Mouse (Mus musculus) CH12.LX (cell line): ENCODE results near the gene Spib. TPM values are rescaled to one million over a fixed set of nuclear protein-coding genes. Genes with fewer than 3 reads are reported as not detected.

Experiments
- DNase-seq: peaks from one replicate; pipeline ENCODE4 v3.0.0-alpha.2; 2013; ENCODE audit errors: extremely low read depth
- H3K27ac ChIP-seq: 2 replicates; pipeline ENCODE4 v1.5.1; 2012; ENCODE audit warnings: low read depth, mild to moderate bottlenecking, control low read depth, moderate library complexity; ENCODE audit not compliant: insufficient read depth
- H3K27me3 ChIP-seq: replicated peaks from 2 replicates; pipeline ENCODE3; 2012; ENCODE audit warnings: inconsistent platforms
- H3K36me3 ChIP-seq, 2 experiments: replicated peaks in 1 of 2; 2 replicates each; pipeline versions ENCODE3 to v1.6.1; 2012; ENCODE audit warnings: inconsistent platforms in 1 of 2, low read length in 1 of 2, mild to moderate bottlenecking in 1 of 2, mixed read lengths in 1 of 2, moderate library complexity in 1 of 2; ENCODE audit not compliant: control insufficient read depth in 1 of 2, insufficient read depth in 1 of 2
- H3K4me1 ChIP-seq, 2 experiments: 2 replicates each; pipeline ENCODE4 v1.6.1; 2012; ENCODE audit warnings: inconsistent platforms in 1 of 2, moderate library complexity in 1 of 2; ENCODE audit not compliant: insufficient read depth in 2 of 2, control insufficient read depth in 1 of 2
- H3K4me2 ChIP-seq: 2 replicates; pipeline ENCODE4 v1.6.1; 2012; ENCODE audit warnings: low read depth, mild to moderate bottlenecking, control low read depth; ENCODE audit not compliant: poor library complexity, insufficient read depth, severe bottlenecking
- H3K4me3 ChIP-seq, 3 experiments: fragments of 150-350 bp in 1 of 3; sonication (generic) in 1 of 3; replicated peaks in 1 of 3; 2 replicates each; pipeline versions ENCODE3 to v1.5.1; 2011 to 2012; ENCODE audit warnings: low read depth in 2 of 3, low read length in 2 of 3, mild to moderate bottlenecking in 2 of 3, moderate library complexity in 2 of 3, control low read depth in 1 of 3, improper control_type of control experiment in 1 of 3, inconsistent platforms in 1 of 3, mixed read lengths in 1 of 3; ENCODE audit not compliant: poor library complexity in 1 of 3
- H3K79me2 ChIP-seq: replicated peaks from 2 replicates; pipeline ENCODE4 v1.6.1; 2012; ENCODE audit warnings: mild to moderate bottlenecking, moderate library complexity; ENCODE audit not compliant: control insufficient read depth, poor library complexity, insufficient read depth, severe bottlenecking; ENCODE audit errors: extremely low read depth
- H3K9ac ChIP-seq: 2 replicates; pipeline ENCODE4 v1.6.1; 2012; ENCODE audit warnings: low read depth, mild to moderate bottlenecking, control low read depth, moderate library complexity; ENCODE audit not compliant: insufficient read depth
- H3K9me3 ChIP-seq: replicated peaks from 2 replicates; pipeline ENCODE3; 2012; ENCODE audit warnings: low read length, inconsistent platforms, mixed read lengths
- BHLHE40 ChIP-seq: IDR thresholded peaks from 2 replicates; pipeline ENCODE4 v1.6.1; 2011; ENCODE audit warnings: mild to moderate bottlenecking, low read depth, low read length, improper control_type of control experiment
- CTCF ChIP-seq, 2 experiments: IDR thresholded peaks in 1 of 2; conservative IDR thresholded peaks in 1 of 2; 2 replicates each; pipeline ENCODE4 v1.5.1; 2011 to 2012; ENCODE audit warnings: low read depth in 2 of 2, low read length in 2 of 2, improper control_type of control experiment in 1 of 2, inconsistent platforms in 1 of 2, mild to moderate bottlenecking in 1 of 2, moderate library complexity in 1 of 2
- E2F4 ChIP-seq: IDR thresholded peaks from 2 replicates; pipeline ENCODE4 v1.6.1; 2011; ENCODE audit warnings: low read depth, low read length, improper control_type of control experiment; ENCODE audit not compliant: insufficient replicate concordance
- EP300 ChIP-seq: IDR thresholded peaks from 2 replicates; pipeline ENCODE4 v1.6.1; 2011; ENCODE audit warnings: low read length, improper control_type of control experiment
- ETS1 ChIP-seq: conservative IDR thresholded peaks from 2 replicates; pipeline ENCODE4 v1.6.1; 2012; ENCODE audit warnings: low read depth, mild to moderate bottlenecking, inconsistent platforms, low read length, improper control_type of control experiment, moderate library complexity
- GABPA ChIP-seq: IDR thresholded peaks from 2 replicates; pipeline ENCODE4 v1.6.1; 2012; ENCODE audit warnings: low read depth, low read length, improper control_type of control experiment, inconsistent platforms; ENCODE audit not compliant: insufficient replicate concordance
- HCFC1 ChIP-seq: IDR thresholded peaks from 2 replicates; pipeline ENCODE4 v1.6.1; 2012; ENCODE audit warnings: low read depth, mild to moderate bottlenecking, inconsistent platforms, low read length, improper control_type of control experiment
- JUN ChIP-seq: IDR thresholded peaks from 2 replicates; pipeline ENCODE4 v1.6.1; 2011; ENCODE audit warnings: low read depth, mild to moderate bottlenecking, low read length, improper control_type of control experiment, moderate library complexity; ENCODE audit not compliant: insufficient read depth
- JUND ChIP-seq: conservative IDR thresholded peaks from 2 replicates; pipeline ENCODE4 v1.6.1; 2011; ENCODE audit warnings: low read depth, low read length, improper control_type of control experiment
- KAT2A ChIP-seq: IDR thresholded peaks from 2 replicates; pipeline ENCODE4 v1.6.1; 2012; ENCODE audit warnings: low read length, improper control_type of control experiment, inconsistent platforms; ENCODE audit not compliant: insufficient replicate concordance
- MAFK ChIP-seq: IDR thresholded peaks from 2 replicates; pipeline ENCODE4 v1.6.1; 2011; ENCODE audit warnings: low read length, improper control_type of control experiment; ENCODE audit not compliant: insufficient replicate concordance
- MEF2A ChIP-seq: IDR thresholded peaks from 2 replicates; pipeline ENCODE4 v1.6.1; 2014; ENCODE audit warnings: low read depth, mild to moderate bottlenecking, inconsistent platforms, low read length, improper control_type of control experiment, borderline replicate concordance
- MXI1 ChIP-seq: IDR thresholded peaks from 2 replicates; pipeline ENCODE4 v1.6.1; 2011; ENCODE audit warnings: mild to moderate bottlenecking, low read depth, low read length, improper control_type of control experiment
- MYC ChIP-seq: IDR thresholded peaks from 2 replicates; pipeline ENCODE4 v1.6.1; 2011; ENCODE audit warnings: low read depth, mild to moderate bottlenecking, improper control_type of control experiment, low read length
- PAX5 ChIP-seq: IDR thresholded peaks from 2 replicates; pipeline ENCODE4 v1.6.1; 2012; ENCODE audit warnings: low read length, inconsistent platforms, mixed read lengths
- POLR2A ChIP-seq: IDR thresholded peaks from 2 replicates; pipeline ENCODE4 v1.6.1; 2011; ENCODE audit warnings: low read depth, mild to moderate bottlenecking, improper control_type of control experiment, low read length
- RAD21 ChIP-seq: IDR thresholded peaks from 2 replicates; pipeline ENCODE4 v1.6.1; 2011; ENCODE audit warnings: low read depth, mild to moderate bottlenecking, low read length, improper control_type of control experiment, moderate library complexity
- RCOR1 ChIP-seq: conservative IDR thresholded peaks from 2 replicates; pipeline ENCODE4 v1.6.1; 2012; ENCODE audit warnings: low read depth, mild to moderate bottlenecking, inconsistent platforms, low read length, improper control_type of control experiment
- TCF12 ChIP-seq: IDR thresholded peaks from 2 replicates; pipeline ENCODE4 v1.6.1; 2014; ENCODE audit warnings: low read depth, mild to moderate bottlenecking, inconsistent platforms, low read length, improper control_type of control experiment
- UBTF ChIP-seq: IDR thresholded peaks from 2 replicates; pipeline ENCODE4 v1.6.1; 2012; ENCODE audit warnings: low read depth, mild to moderate bottlenecking, inconsistent platforms, low read length, improper control_type of control experiment, moderate library complexity
- USF2 ChIP-seq: conservative IDR thresholded peaks from 2 replicates; pipeline ENCODE4 v1.6.1; 2011; ENCODE audit warnings: low read depth, low read length, improper control_type of control experiment
- ZC3H11A ChIP-seq: IDR thresholded peaks from 2 replicates; pipeline ENCODE4 v1.6.1; 2012; ENCODE audit warnings: low read depth, mild to moderate bottlenecking, inconsistent platforms, low read length, improper control_type of control experiment
- ZKSCAN1 ChIP-seq: IDR thresholded peaks from 2 replicates; pipeline ENCODE4 v1.6.1; 2012; ENCODE audit warnings: low read depth, inconsistent platforms, low read length, improper control_type of control experiment, borderline replicate concordance
- ZMIZ1 ChIP-seq: IDR thresholded peaks from 2 replicates; pipeline ENCODE4 v1.6.1; 2012; ENCODE audit warnings: low read depth, mild to moderate bottlenecking, inconsistent platforms, low read length, improper control_type of control experiment
- dilution Hi-C: fragments of 300-500 bp; cut with MboI; formaldehyde crosslinking; loops from 2 replicates; pipeline ENCODE4 v1.14.3; 2020; ENCODE audit warnings: low sequenced_read_pairs; ENCODE audit not compliant: extremely low pct_unique_long_range_greater_than_20kb, extremely low pct_ligation_motif_present
- in situ Hi-C: fragments of 300-500 bp; cut with MboI; formaldehyde crosslinking; loops from 3 replicates; pipeline ENCODE4 v1.14.3; 2019; ENCODE audit warnings: low sequenced_read_pairs, low pct_ligation_motif_present, low pct_unique_long_range_greater_than_20kb, mixed read lengths
- polyA plus RNA-seq: library from polyadenylated mRNA; unstranded; fragments of >175 nt; gene quantifications from 2 replicates; pipeline ENCODE4 v1.2.1, GENCODE M21; 2012; ENCODE audit warnings: low read depth; ENCODE audit not compliant: insufficient read length
- total RNA-seq, 2 experiments: library from RNA; depleted of rRNA; stranded (reverse); fragments of 300-350 nt in 1 of 2; fragments of >200 nt in 1 of 2; gene quantifications; 2 replicates each; pipeline ENCODE4 v1.2.3; 2012 to 2014

Spib gene
- total and polyA plus RNA-seq, 3 experiments: 194 to 336 (median 200) TPM

DNA sequence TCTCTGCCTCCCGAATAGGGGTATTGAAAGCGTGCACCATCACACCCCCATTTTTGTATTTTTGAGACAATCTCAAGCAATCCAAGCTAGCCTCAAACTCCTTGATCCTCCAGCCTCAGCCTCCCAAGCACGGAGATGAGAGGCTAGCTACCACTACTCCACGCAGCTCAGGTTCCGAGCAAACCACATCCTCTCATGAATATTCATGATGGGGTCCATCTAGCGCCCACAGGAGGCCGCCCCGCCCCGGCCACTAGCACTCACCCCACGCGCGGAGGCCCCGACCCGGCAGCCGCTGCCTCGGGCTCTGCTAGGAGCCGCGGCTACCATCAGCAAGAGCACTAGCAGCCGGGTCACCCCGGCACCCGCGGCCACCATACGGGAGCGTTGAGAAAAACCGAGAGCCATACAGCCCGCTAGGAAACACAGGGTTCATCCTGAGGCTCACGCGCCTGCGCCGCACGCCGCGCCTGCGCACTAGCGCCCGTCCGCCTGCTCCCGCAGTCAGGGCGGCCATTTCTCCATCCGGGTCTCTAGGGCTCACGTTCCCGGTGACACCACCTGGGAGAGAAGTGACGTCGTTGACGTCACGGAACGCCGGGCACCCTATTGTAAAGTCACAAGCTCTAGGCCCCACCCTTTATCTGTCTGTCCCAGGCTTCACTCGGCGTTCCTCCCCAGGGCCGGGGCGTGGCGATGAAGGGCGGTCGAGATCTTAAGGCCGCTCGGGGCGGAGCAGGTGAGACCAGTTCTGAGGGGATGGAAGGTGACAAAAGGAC is 35.7 kb downstream of the Spib start, which contains the start of the genes Emc10 and Fam71e1 (continued):
- TF ChIP-seq ZKSCAN1 (no peak), MYC (peak; percentile 58), GABPA (peak; percentile 97), PAX5 (no peak), MXI1 (peak; percentile 5; the same call in 1 of the 2 replicates), UBTF (0 out of 2 replicates have a peak, but pooled peaks have one; percentile 25), MAFK (0 out of 2 replicates have a peak, but pooled peaks have one; percentile 22), RCOR1 (no peak; the same call in 1 of the 2 replicates), ZMIZ1 (no peak; the same call in 1 of the 2 replicates), CTCF (conservative IDR thresholded peaks at IDR 0.05 in 1 of 2, IDR thresholded peaks at IDR 0.05 in 1 of 2; ENCODE audit: low read depth in 2 of 2, low read length in 2 of 2) (no peak), JUN (peak; percentile 37), JUND (0 out of 2 replicates have a peak, but pooled peaks have one; percentile 20)

DNA sequence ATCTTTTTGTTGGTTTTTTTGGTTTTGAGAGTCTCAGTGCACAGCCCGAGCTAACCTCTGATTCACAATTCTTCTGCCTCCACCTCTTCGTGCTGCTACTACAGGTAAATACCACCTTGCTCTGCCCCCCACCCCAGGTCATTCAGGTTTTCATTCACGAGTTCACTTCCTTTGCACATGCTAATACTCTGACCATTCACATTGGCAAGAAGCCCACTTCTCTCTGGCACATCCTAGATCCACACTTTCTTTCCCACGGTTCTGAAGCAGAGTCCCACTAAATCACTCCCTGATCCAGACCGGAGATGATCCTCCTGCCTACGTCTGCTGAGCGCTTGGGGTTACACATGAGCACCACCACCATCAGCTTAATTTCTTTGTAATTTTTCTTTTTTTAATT is 36.8 kb downstream of the Spib start:
- no peaks in the 10 kb centered on the region for H3K9me3 ChIP-seq
- dilution Hi-C loops (no loop called here), in situ Hi-C loops (loop anchor here (10.0 kb wide), 1 partner anchor 230 kb away; the partner anchor contains the start of gene Gm15517)
- peaks cover 28 to 49% of the 10 kb centered on the region in 2 experiments for H3K36me3 ChIP-seq
- H3K4me1 ChIP-seq: peaks cover 4 to 21% of the 10 kb centered on the region in 2 experiments; a peak in 3 of 4 replicates
- H3K27me3 ChIP-seq: no peaks in the 10 kb centered on the region
- no peak for DNase-seq
- H3K4me2 ChIP-seq: peak overlapping the region; percentile 77
- TF ChIP-seq MEF2A (no peak), TCF12 (no peak), BHLHE40 (no peak), RCOR1 (no peak), JUND (no peak), POLR2A (no peak), EP300 (no peak), MAFK (no peak), USF2 (no peak), MXI1 (no peak), HCFC1 (no peak), E2F4 (no peak), ZC3H11A (no peak), PAX5 (no peak), RAD21 (no peak), GABPA (no peak), KAT2A (no peak), ETS1 (no peak)
- TF ChIP-seq, all 38 proteins: peak for 0
- Histone ChIP-seq H3K79me2 (peaks cover 8% of the 10 kb centered on the region; the same call in 1 of the 2 replicates), H3K27ac (no peak overlapping the region), H3K9ac (peak overlapping the region; percentile 83; the same call in 1 of the 2 replicates), H3K4me3 (no peak overlapping the region)
